Mouse (Mus musculus) ES-Bruce4 (cell line): Measurements from ENCODE around the gene Celf2. TPM values are rescaled to one million over a fixed set of nuclear protein-coding genes. Genes with fewer than 3 reads are reported as not detected.

Source experiments
- H3K27ac ChIP-seq: 2 replicates; pipeline ENCODE4 v1.5.1; 2012; ENCODE audit warnings: low read length, inconsistent platforms; ENCODE audit not compliant: insufficient read depth
- H3K27me3 ChIP-seq: 2 replicates; pipeline ENCODE4 v1.6.1; 2012; ENCODE audit warnings: mild to moderate bottlenecking, low read length, inconsistent platforms; ENCODE audit not compliant: control insufficient read depth, poor library complexity, insufficient read depth, severe bottlenecking
- H3K36me3 ChIP-seq: 2 replicates; pipeline ENCODE4 v1.6.1; 2012; ENCODE audit warnings: inconsistent platforms, mild to moderate bottlenecking, low read length, moderate library complexity; ENCODE audit not compliant: control insufficient read depth, poor library complexity, insufficient read depth, severe bottlenecking
- H3K4me1 ChIP-seq: one replicate; pipeline ENCODE4 v1.8.1; 2011; ENCODE audit warnings: low read length; ENCODE audit not compliant: control insufficient read depth, insufficient read depth
- H3K4me3 ChIP-seq: 2 replicates; pipeline ENCODE4 v1.5.1; 2011; ENCODE audit warnings: low read depth, mild to moderate bottlenecking, low read length
- H3K9ac ChIP-seq: 2 replicates; pipeline ENCODE4 v1.6.1; 2012; ENCODE audit warnings: low read depth, mild to moderate bottlenecking, inconsistent platforms; ENCODE audit not compliant: poor library complexity, severe bottlenecking
- H3K9me3 ChIP-seq: replicated peaks from 2 replicates; pipeline ENCODE4 v1.6.1; 2012; ENCODE audit warnings: mild to moderate bottlenecking, low read length, inconsistent platforms; ENCODE audit not compliant: control insufficient read depth, poor library complexity, insufficient read depth, severe bottlenecking
- CTCF ChIP-seq: IDR thresholded peaks from one replicate; pipeline ENCODE4 v1.8.1; 2011; ENCODE audit warnings: low read depth, low read length
- EP300 ChIP-seq: IDR thresholded peaks from 2 replicates; pipeline ENCODE4 v1.6.1; 2011; ENCODE audit warnings: low read depth, low read length; ENCODE audit not compliant: insufficient read depth
- POLR2A ChIP-seq: IDR thresholded peaks from one replicate; pipeline ENCODE4 v1.8.1; 2011; ENCODE audit warnings: low read length; ENCODE audit not compliant: insufficient read depth
- polyA plus RNA-seq: library from polyadenylated mRNA; stranded (reverse); fragments of >200 nt; gene quantifications from 2 replicates; pipeline ENCODE4 v1.2.4, GENCODE M21; 2011; ENCODE audit warnings: low read depth; ENCODE audit not compliant: missing spikeins, insufficient read depth, insufficient read length

Gene Celf2
- polyA plus RNA-seq, 1 experiment = 10.6 TPM

- H3K36me3 ChIP-seq = no peaks in the 10 kb centered on the region
- H3K9me3 ChIP-seq = no peaks in the 10 kb centered on the region
- H3K27me3 ChIP-seq = no peaks in the 10 kb centered on the region
- no peak for TF ChIP-seq CTCF
- TF ChIP-seq EP300 = no peak
- no peak for TF ChIP-seq POLR2A
- no peak overlapping the region for H3K4me3 ChIP-seq
- H3K27ac ChIP-seq = no peak overlapping the region
- H3K4me1 ChIP-seq = no peaks in the 10 kb centered on the region
- no peak overlapping the region for H3K9ac ChIP-seq
Observed at GRCm38 (mm10) chr2:7045531-7045930, 463.8 kb downstream of the Celf2 start.

- TF ChIP-seq POLR2A = no peak
- TF ChIP-seq EP300 = no peak
- no peak for TF ChIP-seq CTCF
- Histone ChIP-seq H3K27me3 (no peaks in the 10 kb centered on the region), H3K36me3 (no peaks in the 10 kb centered on the region)
Observed at GRCm38 (mm10) chr2:7043770-7044459, 465.4 kb downstream of the Celf2 start.

GRCm38 (mm10) chr2:7040940-7041339 is 468.4 kb downstream of the Celf2 start:
- no peak for TF ChIP-seq EP300
- Histone ChIP-seq H3K4me3 (no peak overlapping the region), H3K9ac (no peak overlapping the region)

More at GRCm38 (mm10) chr2:7043770-7044459, 465.4 kb downstream of the Celf2 start:
- no peak overlapping the region for H3K9ac ChIP-seq
- no peak overlapping the region for H3K4me3 ChIP-seq
- H3K4me1 ChIP-seq = no peaks in the 10 kb centered on the region
- H3K27ac ChIP-seq = no peak overlapping the region
- H3K9me3 ChIP-seq = no peaks in the 10 kb centered on the region

DNA sequence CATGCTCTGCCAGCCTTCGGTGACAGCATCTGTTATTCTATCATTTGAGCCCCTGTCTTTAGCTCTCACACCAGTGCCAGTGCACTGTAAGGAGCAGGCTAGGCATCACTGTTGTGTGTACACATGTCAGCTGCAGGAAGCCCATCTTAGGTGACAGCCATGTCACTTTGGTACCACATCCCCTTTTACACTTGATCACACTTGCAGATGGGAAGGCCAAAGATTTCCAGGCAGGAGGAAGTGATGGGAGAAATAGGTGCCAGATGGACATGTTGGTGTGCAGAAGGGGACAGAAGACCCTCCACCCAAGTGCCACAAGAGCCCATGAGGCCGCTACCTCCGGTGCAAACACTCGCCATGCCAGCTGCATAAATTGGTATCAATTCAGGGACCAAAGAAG is 470.4 kb downstream of the Celf2 start:
- Histone ChIP-seq H3K27me3 (no peaks in the 10 kb centered on the region), H3K9me3 (no peaks in the 10 kb centered on the region), H3K36me3 (no peaks in the 10 kb centered on the region), H3K4me3 (no peak overlapping the region), H3K27ac (no peak overlapping the region), H3K9ac (no peak overlapping the region), H3K4me1 (no peaks in the 10 kb centered on the region)
- TF ChIP-seq CTCF (no peak), EP300 (no peak), POLR2A (no peak)

More at GRCm38 (mm10) chr2:7040940-7041339, 468.4 kb downstream of the Celf2 start:
- no peak overlapping the region for H3K27ac ChIP-seq
- H3K9me3 ChIP-seq = no peaks in the 10 kb centered on the region
- H3K4me1 ChIP-seq = no peaks in the 10 kb centered on the region
- no peaks in the 10 kb centered on the region for H3K36me3 ChIP-seq
- no peaks in the 10 kb centered on the region for H3K27me3 ChIP-seq

DNA sequence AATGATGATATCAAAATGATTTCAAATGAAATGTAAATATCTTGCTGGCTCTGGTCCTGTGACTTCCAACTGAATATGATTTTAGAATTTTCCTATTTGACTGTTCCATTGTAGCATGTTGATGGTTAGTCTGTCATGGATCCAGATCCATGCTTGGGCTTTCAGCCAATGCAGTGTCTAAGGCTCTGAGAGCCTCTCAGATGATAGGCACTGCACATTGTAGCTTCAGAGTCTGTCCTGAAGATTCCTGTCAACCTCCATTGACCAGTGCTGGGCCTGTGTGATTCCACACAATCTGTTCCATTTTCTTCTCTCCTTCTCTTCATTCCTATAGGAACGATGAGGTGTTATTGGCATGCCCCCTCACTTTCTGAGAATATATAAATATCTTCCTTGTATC is 478.0 kb downstream of the Celf2 start:
- Histone ChIP-seq H3K27ac (no peak overlapping the region), H3K4me1 (no peaks in the 10 kb centered on the region), H3K9ac (no peak overlapping the region), H3K4me3 (no peak overlapping the region), H3K9me3 (no peaks in the 10 kb centered on the region), H3K36me3 (no peaks in the 10 kb centered on the region), H3K27me3 (no peaks in the 10 kb centered on the region)
- TF ChIP-seq EP300 (no peak), CTCF (no peak), POLR2A (no peak)

GRCm38 (mm10) chr2:7026737-7027136 is 482.6 kb downstream of the Celf2 start:
- no peak for TF ChIP-seq CTCF
- TF ChIP-seq POLR2A = no peak
- no peak for TF ChIP-seq EP300
- Histone ChIP-seq H3K36me3 (no peaks in the 10 kb centered on the region), H3K27me3 (no peaks in the 10 kb centered on the region), H3K27ac (no peak overlapping the region), H3K9ac (no peak overlapping the region), H3K4me3 (no peak overlapping the region), H3K4me1 (no peaks in the 10 kb centered on the region), H3K9me3 (no peaks in the 10 kb centered on the region)
